Mouse (Mus musculus): ENCODE data around the gene Adra2a. TPM values are rescaled to one million over a fixed set of nuclear protein-coding genes. Genes with fewer than 3 reads are reported as not detected.

Adra2a gene
- total RNA-seq, 2 experiments from 2014 or later = 20.0 to 23.3 TPM

- DNase-seq (ENCODE audit: low spot score in 2 of 2) = no peak
- intact Hi-C loops (cut with DNase I) = no loop called here
Observed at GRCm38 (mm10) chr19:54070521-54070920, 26.6 kb downstream of the Adra2a start.

- no peak for DNase-seq (ENCODE audit: low spot score in 2 of 2)
- intact Hi-C loops (cut with DNase I) = no loop called here
Observed at GRCm38 (mm10) chr19:54072233-54072800, 28.4 kb downstream of the Adra2a start.

- DNase-seq (ENCODE audit: low spot score in 2 of 2) = no peak
- intact Hi-C loops (cut with DNase I) = no loop called here
Observed at GRCm38 (mm10) chr19:54076362-54077349, 32.7 kb downstream of the Adra2a start.

- intact Hi-C loops (cut with DNase I) = no loop called here
- DNase-seq (ENCODE audit: low spot score in 2 of 2) = no peak
Observed at GRCm38 (mm10) chr19:54081303-54081702, 37.4 kb downstream of the Adra2a start.

GRCm38 (mm10) chr19:54081716-54082165 is 37.8 kb downstream of the Adra2a start:
- intact Hi-C loops (cut with DNase I) = no loop called here
- no peak for DNase-seq (ENCODE audit: low spot score in 2 of 2)

GRCm38 (mm10) chr19:54087319-54087718 is 43.4 kb downstream of the Adra2a start:
- no peak for DNase-seq (ENCODE audit: low spot score in 2 of 2)
- intact Hi-C loops (cut with DNase I) = no loop called here

GRCm38 (mm10) chr19:54093599-54093998 is 49.6 kb downstream of the Adra2a start:
- DNase-seq (ENCODE audit: low spot score in 2 of 2) = no peak
- intact Hi-C loops (cut with DNase I) = no loop called here

- intact Hi-C loops (cut with DNase I) = no loop called here
- no peak for DNase-seq (ENCODE audit: low spot score in 2 of 2)
Observed at GRCm38 (mm10) chr19:54095716-54096115, 51.8 kb downstream of the Adra2a start.

GRCm38 (mm10) chr19:54098367-54098766 is 54.4 kb downstream of the Adra2a start:
- DNase-seq (ENCODE audit: low spot score in 2 of 2) = no peak
- intact Hi-C loops (cut with DNase I) = no loop called here

Other genes starting within 250 kb of the Adra2a start
- gene Pdcd4, start 151.9 kb upstream of the Adra2a start, total RNA-seq (2021) = 100 to 1,000 TPM in 1 of 2 experiments, 10 to 100 TPM in 1; 98.6 to 113 TPM
- 10 to 100 TPM; 48.4 to 53.3 TPM for gene Shoc2, start 99.8 kb upstream of the Adra2a start, total RNA-seq (2021)
- 10 to 100 TPM; 53.4 to 54.9 TPM for gene Bbip1, start 99.5 kb upstream of the Adra2a start, total RNA-seq (2021)